Mouse (Mus musculus) ES-Bruce4 (cell line): ENCODE measurements around the gene Gpcpd1.

Experiments
- CTCF ChIP-seq: IDR thresholded peaks from one replicate; pipeline ENCODE4 v1.8.1; 2011; ENCODE audit warnings: low read depth, low read length
- POLR2A ChIP-seq: IDR thresholded peaks from one replicate; pipeline ENCODE4 v1.8.1; 2011; ENCODE audit warnings: low read length; ENCODE audit not compliant: insufficient read depth

- TF ChIP-seq POLR2A (no peak), CTCF (no peak)
These were observed 11.6 kb downstream of the Gpcpd1 start for GRCm38 (mm10) chr2:132575759-132576439.
